Mouse (Mus musculus) embryonic facial prominence, embryonic 10.5 days (tissue): ENCODE results near the gene Pear1. TPM values are rescaled to one million over a fixed set of nuclear protein-coding genes. Genes with fewer than 3 reads are reported as not detected.
A peak's percentile ranks its signal among the peaks of the same experiment; 100 is the strongest.

ENCODE experiments used
- DNase-seq: peaks from one replicate; pipeline ENCODE4 v3.0.0-alpha.2; 2017; ENCODE audit warnings: low spot score
- H3K27ac ChIP-seq: fragments of 300-500 bp; sonication (generic); replicated peaks from 2 replicates; pipeline ENCODE4 v1.5.1; 2016; ENCODE audit warnings: mild to moderate bottlenecking
- H3K27me3 ChIP-seq: fragments of 300-500 bp; sonication (generic); replicated peaks from 2 replicates; pipeline ENCODE4 v1.6.1; 2016; ENCODE audit warnings: low read depth, mild to moderate bottlenecking; ENCODE audit not compliant: poor library complexity, severe bottlenecking
- H3K36me3 ChIP-seq: fragments of 300-500 bp; sonication (generic); replicated peaks from 2 replicates; pipeline ENCODE4 v1.6.1; 2016; ENCODE audit warnings: mild to moderate bottlenecking, moderate library complexity
- H3K4me1 ChIP-seq: fragments of 300-500 bp; sonication (generic); 2 replicates; pipeline ENCODE4 v1.6.1; 2016
- H3K4me3 ChIP-seq: fragments of 300-500 bp; sonication (generic); 2 replicates; pipeline ENCODE4 v1.5.1; 2016; ENCODE audit warnings: mild to moderate bottlenecking, moderate library complexity
- H3K9me3 ChIP-seq: fragments of 300-500 bp; sonication (generic); 2 replicates; pipeline ENCODE4 v1.6.1; 2016; ENCODE audit warnings: mild to moderate bottlenecking
- WGBS: fragments of 180-500 bp; shearing (Covaris S2); methylation state at CpG from one replicate; pipeline ENCODE4 v1.1.7; 2016; 5-methylcytosine and 5-hydroxymethylcytosine counted together
- polyA plus RNA-seq: library from polyadenylated mRNA; unstranded; fragments of >200 nt; fragmentation: Nextera tagmentation; extraction: Ambion mirVana; gene quantifications from 2 replicates; pipeline ENCODE4 v1.2.1, GENCODE M21; 2016

Pear1 gene
- polyA plus RNA-seq, 1 experiment from 2014 or later = 13.4 TPM

- Histone ChIP-seq H3K27ac (peak overlapping the region; percentile 41), H3K9me3 (no peaks in the 10 kb centered on the region), H3K4me1 (peaks cover 67% of the 10 kb centered on the region), H3K27me3 (peaks cover 55% of the 10 kb centered on the region), H3K4me3 (no peak overlapping the region), H3K36me3 (peaks cover 15% of the 10 kb centered on the region; the same call in 1 of the 2 replicates)
- DNase-seq = peak; percentile 42
- WGBS = 44% methylated on average over 4 of the region's 5 CpGs
Measured at GRCm38 (mm10) chr3:87758641-87759040, 65.5 kb downstream of the Pear1 start.

GRCm38 (mm10) chr3:87756488-87756887 is 67.6 kb downstream of the Pear1 start:
- no peak for DNase-seq
- Histone ChIP-seq H3K4me1 (peaks cover 46% of the 10 kb centered on the region), H3K27ac (peak overlapping the region; percentile 58; the same call in 1 of the 2 replicates), H3K9me3 (no peaks in the 10 kb centered on the region), H3K27me3 (peaks cover 58% of the 10 kb centered on the region), H3K4me3 (peak overlapping the region; percentile 44), H3K36me3 (peaks cover 23% of the 10 kb centered on the region; the same call in 1 of the 2 replicates)
- WGBS = 48% methylated on average over 20 of the region's 20 CpGs

GRCm38 (mm10) chr3:87755964-87756363 is 68.1 kb downstream of the Pear1 start:
- peaks cover 40% of the 10 kb centered on the region for H3K4me1 ChIP-seq
- H3K27ac ChIP-seq = peak overlapping the region; percentile 58
- peaks cover 25% of the 10 kb centered on the region; the same call in 1 of the 2 replicates for H3K36me3 ChIP-seq
- 3% methylated on average over 24 of the region's 24 CpGs for WGBS
- DNase-seq = peak; percentile 91
- peak overlapping the region; percentile 44 for H3K4me3 ChIP-seq
- no peaks in the 10 kb centered on the region for H3K9me3 ChIP-seq
- H3K27me3 ChIP-seq = peaks cover 63% of the 10 kb centered on the region

- Histone ChIP-seq H3K9me3 (no peaks in the 10 kb centered on the region), H3K4me3 (no peak overlapping the region), H3K27me3 (peaks cover 71% of the 10 kb centered on the region), H3K36me3 (peaks cover 20% of the 10 kb centered on the region; the same call in 1 of the 2 replicates), H3K4me1 (peaks cover 23% of the 10 kb centered on the region), H3K27ac (no peak overlapping the region)
- 84% methylated on average over 13 of the region's 13 CpGs for WGBS
- DNase-seq = no peak
Measured at GRCm38 (mm10) chr3:87753829-87754228, 70.3 kb downstream of the Pear1 start.

- peaks cover 18% of the 10 kb centered on the region; the same call in 1 of the 2 replicates for H3K36me3 ChIP-seq
- no peak overlapping the region for H3K4me3 ChIP-seq
- no peak overlapping the region for H3K27ac ChIP-seq
- H3K9me3 ChIP-seq = no peaks in the 10 kb centered on the region
- peaks cover 18% of the 10 kb centered on the region for H3K4me1 ChIP-seq
- H3K27me3 ChIP-seq = peaks cover 66% of the 10 kb centered on the region
- 90% methylated on average over 3 of the region's 3 CpGs for whole genome bisulfite sequencing
- DNase-seq = no peak
Measured at GRCm38 (mm10) chr3:87752567-87752966, 71.5 kb downstream of the Pear1 start.

- no peak for DNase-seq
- 91% methylated on average over 12 of the region's 12 CpGs for WGBS
- Histone ChIP-seq H3K27ac (no peak overlapping the region), H3K9me3 (no peaks in the 10 kb centered on the region), H3K4me3 (no peak overlapping the region), H3K27me3 (peaks cover 55% of the 10 kb centered on the region), H3K36me3 (peaks cover 18% of the 10 kb centered on the region; the same call in 1 of the 2 replicates), H3K4me1 (peaks cover 17% of the 10 kb centered on the region)
Measured at GRCm38 (mm10) chr3:87749977-87750376, 74.1 kb downstream of the Pear1 start.

GRCm38 (mm10) chr3:87749036-87749435 is 75.1 kb downstream of the Pear1 start:
- peaks cover 14% of the 10 kb centered on the region; the same call in 1 of the 2 replicates for H3K36me3 ChIP-seq
- H3K9me3 ChIP-seq = no peaks in the 10 kb centered on the region
- WGBS = 16% methylated on average over 5 of the region's 5 CpGs
- peaks cover 46% of the 10 kb centered on the region for H3K27me3 ChIP-seq
- no peak overlapping the region for H3K4me3 ChIP-seq
- no peak overlapping the region for H3K27ac ChIP-seq
- DNase-seq = peak; percentile 59
- peaks cover 22% of the 10 kb centered on the region for H3K4me1 ChIP-seq

- peaks cover 39% of the 10 kb centered on the region for H3K27me3 ChIP-seq
- H3K4me1 ChIP-seq = peaks cover 22% of the 10 kb centered on the region
- H3K36me3 ChIP-seq = peaks cover 12% of the 10 kb centered on the region; the same call in 1 of the 2 replicates
- no peak within 1 kb of the TSS for H3K27ac ChIP-seq
- 52% methylated on average over 13 of the region's 13 CpGs for WGBS
- H3K9me3 ChIP-seq = no peaks in the 10 kb centered on the region
- DNase-seq = no peak
- no peak within 1 kb of the TSS for H3K4me3 ChIP-seq
Measured at GRCm38 (mm10) chr3:87748431-87748830, 75.7 kb downstream of the Pear1 start, which contains the start of gene Lrrc71. Gene Lrrc71 (minus strand): TSS chr3:87748625.

- H3K4me1 ChIP-seq = peaks cover 22% of the 10 kb centered on the region
- peak; percentile 51 for DNase-seq
- peak overlapping the region; percentile 79 for H3K27ac ChIP-seq
- H3K36me3 ChIP-seq = peaks cover 2% of the 10 kb centered on the region; the same call in 1 of the 2 replicates
- H3K9me3 ChIP-seq = no peaks in the 10 kb centered on the region
- WGBS = 29% methylated on average over 18 of the region's 18 CpGs
- peaks cover 25% of the 10 kb centered on the region for H3K27me3 ChIP-seq
- H3K4me3 ChIP-seq = peak overlapping the region; percentile 34
Measured at GRCm38 (mm10) chr3:87745036-87745659, 79.0 kb downstream of the Pear1 start.

GRCm38 (mm10) chr3:87743927-87744326 is 80.2 kb downstream of the Pear1 start:
- Histone ChIP-seq H3K27me3 (peaks cover 21% of the 10 kb centered on the region; the same call in 1 of the 2 replicates), H3K4me3 (no peak overlapping the region), H3K9me3 (no peaks in the 10 kb centered on the region), H3K4me1 (peaks cover 22% of the 10 kb centered on the region), H3K27ac (no peak overlapping the region), H3K36me3 (peaks cover 12% of the 10 kb centered on the region)
- 89% methylated on average over 4 of the region's 4 CpGs for whole genome bisulfite sequencing
- DNase-seq = no peak

- H3K27me3 ChIP-seq = peaks cover 13% of the 10 kb centered on the region; the same call in 1 of the 2 replicates
- no peak overlapping the region for H3K27ac ChIP-seq
- 89% methylated on average over 16 of the region's 16 CpGs for WGBS
- H3K4me1 ChIP-seq = peaks cover 16% of the 10 kb centered on the region
- peaks cover 21% of the 10 kb centered on the region for H3K36me3 ChIP-seq
- no peaks in the 10 kb centered on the region for H3K9me3 ChIP-seq
- no peak overlapping the region for H3K4me3 ChIP-seq
- no peak for DNase-seq
Measured at GRCm38 (mm10) chr3:87742735-87743134, 81.4 kb downstream of the Pear1 start.

GRCm38 (mm10) chr3:87742013-87742412 is 82.1 kb downstream of the Pear1 start:
- H3K27ac ChIP-seq = no peak overlapping the region
- H3K4me3 ChIP-seq = no peak overlapping the region
- WGBS = 87% methylated on average over 3 of the region's 3 CpGs
- DNase-seq = no peak
- H3K9me3 ChIP-seq = no peaks in the 10 kb centered on the region
- H3K27me3 ChIP-seq = peaks cover 9% of the 10 kb centered on the region; the same call in 1 of the 2 replicates
- peaks cover 27% of the 10 kb centered on the region for H3K36me3 ChIP-seq
- peaks cover 16% of the 10 kb centered on the region for H3K4me1 ChIP-seq

- WGBS = 85% methylated on average over 5 of the region's 5 CpGs
- Histone ChIP-seq H3K9me3 (no peaks in the 10 kb centered on the region), H3K27ac (no peak overlapping the region), H3K27me3 (no peaks in the 10 kb centered on the region), H3K4me3 (no peak overlapping the region), H3K36me3 (peaks cover 58% of the 10 kb centered on the region), H3K4me1 (no peaks in the 10 kb centered on the region)
- DNase-seq = no peak
Measured at GRCm38 (mm10) chr3:87738906-87739305, 85.2 kb downstream of the Pear1 start.
